Mouse (Mus musculus): ENCODE measurements around the gene Barhl1. TPM values are rescaled to one million over a fixed set of nuclear protein-coding genes. Genes with fewer than 3 reads are reported as not detected.

The Barhl1 gene
- polyA plus RNA-seq, 1 experiment: 0.04 TPM

GRCm38 (mm10) chr2:28892796-28893195 lies 23.7 kb downstream of the Barhl1 start:
- H3K79me2 ChIP-seq (ENCODE audit: control insufficient read depth, insufficient read depth): no peaks in the 10 kb centered on the region
- H3K27me3 ChIP-seq (ENCODE audit: control insufficient read depth, insufficient read depth, insufficient read length): no peaks in the 10 kb centered on the region
- no peak overlapping the region for H3ac ChIP-seq (ENCODE audit: control insufficient read depth, insufficient read length)
- no peak overlapping the region for H3K4me3 ChIP-seq
- no peak overlapping the region for H3K4me2 ChIP-seq (ENCODE audit: low read depth)
- H3K36me3 ChIP-seq (ENCODE audit: control insufficient read depth, insufficient read depth): peaks cover 18% of the 10 kb centered on the region
- TF ChIP-seq MYOG (IDR thresholded peaks at IDR 0.05; ENCODE audit: control insufficient read depth in 1 of 3, insufficient read depth in 1 of 3, insufficient read length in 2 of 3, low read depth in 2 of 3): no peak
- TF ChIP-seq E2F4 (IDR thresholded peaks at IDR 0.05; ENCODE audit: insufficient read depth): no peak
- no peak for TF ChIP-seq CEBPB (IDR thresholded peaks at IDR 0.05; ENCODE audit: insufficient read depth, poor library complexity, severe bottlenecking)
- TF ChIP-seq POLR2AphosphoS2 (IDR thresholded peaks at IDR 0.05; ENCODE audit: insufficient read length, low read depth): no peak
- TF ChIP-seq MYOD1 (IDR thresholded peaks at IDR 0.05; ENCODE audit: control insufficient read depth in 1 of 3, insufficient read length in 2 of 3, low read depth in 2 of 3): no peak
- TF ChIP-seq POLR2A (IDR thresholded peaks at IDR 0.05; ENCODE audit: insufficient read length, low read depth): no peak
- TF ChIP-seq MAX (IDR thresholded peaks at IDR 0.05; ENCODE audit: low read depth): no peak
- no peak for TF ChIP-seq TCF3 (IDR thresholded peaks at IDR 0.05; ENCODE audit: insufficient read length, low read depth)
- no peak for TF ChIP-seq USF1 (IDR thresholded peaks at IDR 0.05; ENCODE audit: low read depth)
- TF ChIP-seq SRF (IDR thresholded peaks at IDR 0.05; ENCODE audit: control insufficient read depth, insufficient read length, low read depth): no peak
- TF ChIP-seq TCF12 (IDR thresholded peaks at IDR 0.05; ENCODE audit: insufficient read depth, poor library complexity, severe bottlenecking): no peak
- TF ChIP-seq REST (IDR thresholded peaks at IDR 0.05; ENCODE audit: insufficient read depth, insufficient read length): no peak

GRCm38 (mm10) chr2:28884914-28885313 lies 31.6 kb downstream of the Barhl1 start:
- Histone ChIP-seq H3K4me2 (ENCODE audit: low read depth) (no peak overlapping the region), H3K79me2 (ENCODE audit: control insufficient read depth, insufficient read depth) (no peaks in the 10 kb centered on the region), H3K4me3 (no peak overlapping the region), H3ac (ENCODE audit: control insufficient read depth, insufficient read length) (no peak overlapping the region), H3K36me3 (ENCODE audit: control insufficient read depth, insufficient read depth) (peaks cover 34% of the 10 kb centered on the region), H3K27me3 (ENCODE audit: control insufficient read depth, insufficient read depth, insufficient read length) (no peaks in the 10 kb centered on the region)
- TF ChIP-seq REST (IDR thresholded peaks at IDR 0.05; ENCODE audit: insufficient read depth, insufficient read length) (no peak), POLR2A (IDR thresholded peaks at IDR 0.05; ENCODE audit: insufficient read length, low read depth) (no peak), CEBPB (IDR thresholded peaks at IDR 0.05; ENCODE audit: insufficient read depth, poor library complexity, severe bottlenecking) (no peak), SRF (IDR thresholded peaks at IDR 0.05; ENCODE audit: control insufficient read depth, insufficient read length, low read depth) (no peak), MYOG (IDR thresholded peaks at IDR 0.05; ENCODE audit: control insufficient read depth in 1 of 3, insufficient read depth in 1 of 3, insufficient read length in 2 of 3, low read depth in 2 of 3) (no peak), USF1 (IDR thresholded peaks at IDR 0.05; ENCODE audit: low read depth) (no peak), MYOD1 (IDR thresholded peaks at IDR 0.05; ENCODE audit: control insufficient read depth in 1 of 3, insufficient read length in 2 of 3, low read depth in 2 of 3) (no peak), POLR2AphosphoS2 (IDR thresholded peaks at IDR 0.05; ENCODE audit: insufficient read length, low read depth) (no peak), E2F4 (IDR thresholded peaks at IDR 0.05; ENCODE audit: insufficient read depth) (no peak), TCF3 (IDR thresholded peaks at IDR 0.05; ENCODE audit: insufficient read length, low read depth) (no peak), MAX (IDR thresholded peaks at IDR 0.05; ENCODE audit: low read depth) (no peak), TCF12 (IDR thresholded peaks at IDR 0.05; ENCODE audit: insufficient read depth, poor library complexity, severe bottlenecking) (no peak)

- H3K79me2 ChIP-seq (ENCODE audit: control insufficient read depth, insufficient read depth): no peaks in the 10 kb centered on the region
- TF ChIP-seq POLR2AphosphoS2 (IDR thresholded peaks at IDR 0.05; ENCODE audit: insufficient read length, low read depth) (no peak), MYOD1 (IDR thresholded peaks at IDR 0.05; ENCODE audit: control insufficient read depth in 1 of 3, insufficient read length in 2 of 3, low read depth in 2 of 3) (peak; percentile 89 to 96 (median 93)), SRF (IDR thresholded peaks at IDR 0.05; ENCODE audit: control insufficient read depth, insufficient read length, low read depth) (no peak), MAX (IDR thresholded peaks at IDR 0.05; ENCODE audit: low read depth) (no peak), CEBPB (IDR thresholded peaks at IDR 0.05; ENCODE audit: insufficient read depth, poor library complexity, severe bottlenecking) (peak; percentile 60), TCF3 (IDR thresholded peaks at IDR 0.05; ENCODE audit: insufficient read length, low read depth) (peak; percentile 59), MYOG (IDR thresholded peaks at IDR 0.05; ENCODE audit: control insufficient read depth in 1 of 3, insufficient read depth in 1 of 3, insufficient read length in 2 of 3, low read depth in 2 of 3) (peak; percentile 42 to 82 (median 73)), E2F4 (IDR thresholded peaks at IDR 0.05; ENCODE audit: insufficient read depth) (no peak), TCF12 (IDR thresholded peaks at IDR 0.05; ENCODE audit: insufficient read depth, poor library complexity, severe bottlenecking) (no peak)
- peak overlapping the region; percentile 18 for H3K4me2 ChIP-seq (ENCODE audit: low read depth)
- no peaks in the 10 kb centered on the region for H3K27me3 ChIP-seq (ENCODE audit: control insufficient read depth, insufficient read depth, insufficient read length)
- peaks cover 26% of the 10 kb centered on the region for H3K36me3 ChIP-seq (ENCODE audit: control insufficient read depth, insufficient read depth)
- no peak overlapping the region for H3ac ChIP-seq (ENCODE audit: control insufficient read depth, insufficient read length)
- no peak overlapping the region for H3K4me3 ChIP-seq
Observed at GRCm38 (mm10) chr2:28882826-28883485, 33.5 kb downstream of the Barhl1 start.

- TF ChIP-seq MYOD1 (IDR thresholded peaks at IDR 0.05; ENCODE audit: control insufficient read depth in 1 of 3, insufficient read length in 2 of 3, low read depth in 2 of 3) (no peak), TCF3 (IDR thresholded peaks at IDR 0.05; ENCODE audit: insufficient read length, low read depth) (no peak), E2F4 (IDR thresholded peaks at IDR 0.05; ENCODE audit: insufficient read depth) (no peak), CEBPB (IDR thresholded peaks at IDR 0.05; ENCODE audit: insufficient read depth, poor library complexity, severe bottlenecking) (no peak), SRF (IDR thresholded peaks at IDR 0.05; ENCODE audit: control insufficient read depth, insufficient read length, low read depth) (no peak), MAX (IDR thresholded peaks at IDR 0.05; ENCODE audit: low read depth) (no peak), USF1 (IDR thresholded peaks at IDR 0.05; ENCODE audit: low read depth) (no peak), REST (IDR thresholded peaks at IDR 0.05; ENCODE audit: insufficient read depth, insufficient read length) (no peak), TCF12 (IDR thresholded peaks at IDR 0.05; ENCODE audit: insufficient read depth, poor library complexity, severe bottlenecking) (no peak), MYOG (IDR thresholded peaks at IDR 0.05; ENCODE audit: control insufficient read depth in 1 of 3, insufficient read depth in 1 of 3, insufficient read length in 2 of 3, low read depth in 2 of 3) (no peak), POLR2AphosphoS2 (IDR thresholded peaks at IDR 0.05; ENCODE audit: insufficient read length, low read depth) (no peak), POLR2A (IDR thresholded peaks at IDR 0.05; ENCODE audit: insufficient read length, low read depth) (no peak)
- Histone ChIP-seq H3K36me3 (ENCODE audit: control insufficient read depth, insufficient read depth) (peaks cover 19% of the 10 kb centered on the region), H3ac (ENCODE audit: control insufficient read depth, insufficient read length) (no peak overlapping the region), H3K27me3 (ENCODE audit: control insufficient read depth, insufficient read depth, insufficient read length) (no peaks in the 10 kb centered on the region), H3K79me2 (ENCODE audit: control insufficient read depth, insufficient read depth) (no peaks in the 10 kb centered on the region), H3K4me2 (ENCODE audit: low read depth) (no peak overlapping the region), H3K4me3 (no peak overlapping the region)
Observed at GRCm38 (mm10) chr2:28882047-28882446, 34.4 kb downstream of the Barhl1 start.

All from myocyte (in vitro differentiated cells).